Mouse (Mus musculus): ENCODE measurements at regions not wholly inside any gene's neighbourhood (a gene's known extent, or its start where the extent isn't known, plus 50 kb on each side); places are given as distances from the start of the nearest gene placed in this dataset.
A peak's percentile ranks its signal among the peaks of the same experiment; 100 is the strongest.

DNA sequence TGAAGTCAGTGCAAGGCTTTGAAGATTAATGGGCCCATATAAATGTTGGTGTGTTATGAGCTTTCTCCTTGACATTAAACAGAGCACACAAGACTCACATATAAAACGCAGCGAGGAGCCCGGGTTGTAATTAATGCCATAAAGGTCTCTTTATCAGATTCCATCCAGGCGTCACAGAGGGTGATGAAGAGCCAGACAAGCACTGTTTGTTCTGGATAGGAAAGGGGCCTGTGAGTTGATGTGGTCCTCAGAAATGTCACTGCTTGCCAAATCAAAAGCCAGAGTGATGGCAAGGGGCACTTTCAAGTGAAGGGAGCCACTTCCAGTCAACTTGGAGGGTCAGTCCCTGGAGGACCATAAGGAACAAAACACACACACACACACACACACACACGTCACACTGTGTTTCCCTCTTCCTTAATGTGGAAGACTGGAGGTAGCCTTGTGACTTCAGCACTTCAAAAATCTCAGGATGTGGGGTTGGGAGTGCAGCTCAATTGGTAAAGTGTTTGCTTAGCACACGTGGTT lies 142.1 kb downstream of the Psmg1 start:
- H3K36me3 ChIP-seq (replicated peaks; ENCODE audit: control insufficient read depth, insufficient read depth, low read depth, low read length): no peaks in the 10 kb centered on the region
- H3K27me3 ChIP-seq (ENCODE audit: control insufficient read depth, insufficient read depth, low read length): no peaks in the 10 kb centered on the region
- peak; percentile 33 for DNase-seq (ENCODE audit: low spot score)
- H3K27ac ChIP-seq (replicated peaks; ENCODE audit: low read depth, low read length): no peak overlapping the region
- no peaks in the 10 kb centered on the region for H3K9me3 ChIP-seq (replicated peaks; ENCODE audit: control insufficient read depth, low read length)
- no peaks in the 10 kb centered on the region for H3K4me1 ChIP-seq (ENCODE audit: control insufficient read depth, insufficient read depth, low read length)
- 58% methylated on average over 6 of the region's 6 CpGs for WGBS
- ATAC-seq (replicated peaks; ENCODE audit: insufficient number of reproducible peaks, low FRiP score, low TSS enrichment, low read depth): no peak
- H3K9ac ChIP-seq (replicated peaks; ENCODE audit: low read length): no peak overlapping the region
- no peak overlapping the region for H3K4me3 ChIP-seq (ENCODE audit: low read depth, low read length)
- H3K4me2 ChIP-seq (ENCODE audit: low read depth, low read length): no peak overlapping the region

GRCm38 (mm10) chr16:95847765-95848483 lies 142.8 kb downstream of the Psmg1 start:
- peak; percentile 33; the same call in 1 of the 2 replicates for ATAC-seq (replicated peaks; ENCODE audit: insufficient number of reproducible peaks, low FRiP score, low TSS enrichment, low read depth)
- 43% methylated on average over 3 of the region's 3 CpGs for WGBS
- no peaks in the 10 kb centered on the region for H3K27me3 ChIP-seq (ENCODE audit: control insufficient read depth, insufficient read depth, low read length)
- H3K36me3 ChIP-seq (replicated peaks; ENCODE audit: control insufficient read depth, insufficient read depth, low read depth, low read length): no peaks in the 10 kb centered on the region
- H3K9me3 ChIP-seq (replicated peaks; ENCODE audit: control insufficient read depth, low read length): no peaks in the 10 kb centered on the region
- H3K4me2 ChIP-seq (ENCODE audit: low read depth, low read length): no peak overlapping the region
- peak overlapping the region; percentile 54; the same call in 1 of the 2 replicates for H3K27ac ChIP-seq (replicated peaks; ENCODE audit: low read depth, low read length)
- H3K9ac ChIP-seq (replicated peaks; ENCODE audit: low read length): no peak overlapping the region
- no peak overlapping the region for H3K4me3 ChIP-seq (ENCODE audit: low read depth, low read length)
- H3K4me1 ChIP-seq (ENCODE audit: control insufficient read depth, insufficient read depth, low read length): no peaks in the 10 kb centered on the region
- DNase-seq (ENCODE audit: low spot score): peak; percentile 71

DNA sequence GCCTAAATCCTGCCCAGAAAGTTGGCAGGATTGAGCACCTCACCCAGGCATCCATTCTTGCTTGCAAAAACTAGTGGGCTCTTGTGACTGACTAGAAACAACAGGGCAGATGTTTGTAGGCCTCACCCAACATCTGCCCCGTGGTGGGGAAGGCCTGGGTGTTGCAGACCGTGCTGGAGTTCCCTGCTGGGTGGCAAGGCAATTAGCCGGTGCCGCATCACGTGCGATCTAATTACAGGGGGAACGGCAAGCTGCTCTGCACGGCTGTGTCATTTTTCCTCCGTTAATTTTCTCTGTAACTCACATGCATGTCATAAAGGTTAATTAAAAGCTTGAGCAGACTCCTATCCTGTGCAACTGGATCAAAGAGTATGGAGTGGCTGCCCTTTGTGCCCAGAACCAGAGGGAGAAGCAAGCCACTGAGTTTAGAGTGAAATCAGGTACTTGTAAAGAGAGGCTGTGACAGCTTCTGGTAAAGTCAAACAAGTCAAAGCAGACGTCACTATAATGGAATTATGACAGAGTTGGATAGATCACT lies 143.5 kb downstream of the Ets2 start:
- no peak overlapping the region for H3K27ac ChIP-seq (replicated peaks; ENCODE audit: low read depth, low read length)
- DNase-seq (ENCODE audit: low spot score): no peak

DNA sequence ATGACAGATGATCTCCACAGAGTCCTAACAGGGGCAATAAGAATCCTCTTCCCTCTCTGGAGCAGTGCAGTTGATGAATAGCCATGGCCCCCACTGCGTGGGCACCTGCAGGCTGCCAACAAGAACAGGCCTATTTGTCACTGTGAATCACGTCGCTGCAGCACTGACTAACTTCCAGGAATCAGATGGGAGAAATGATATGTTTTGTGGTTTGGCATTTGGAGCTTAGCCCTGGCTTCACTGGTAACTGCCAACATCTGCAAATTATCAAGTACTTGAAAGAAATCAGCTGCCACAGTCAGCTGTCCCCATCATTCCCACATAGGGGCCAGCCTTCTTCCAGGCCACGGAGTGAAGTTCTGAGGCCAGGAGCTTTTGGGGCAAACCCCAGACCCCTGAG lies 142.8 kb downstream of the Ets2 start:
- ATAC-seq (replicated peaks; ENCODE audit: insufficient number of reproducible peaks, low FRiP score, low TSS enrichment, low read depth): no peak

More for the DNA sequence above, 143.5 kb downstream of the Ets2 start:
- no peaks in the 10 kb centered on the region for H3K27me3 ChIP-seq (ENCODE audit: control insufficient read depth, insufficient read depth, low read length)
- H3K36me3 ChIP-seq (replicated peaks; ENCODE audit: control insufficient read depth, insufficient read depth, low read depth, low read length): no peaks in the 10 kb centered on the region
- H3K9me3 ChIP-seq (replicated peaks; ENCODE audit: control insufficient read depth, low read length): no peaks in the 10 kb centered on the region
- H3K4me2 ChIP-seq (ENCODE audit: low read depth, low read length): no peak overlapping the region
- 42% methylated on average over 10 of the region's 10 CpGs for WGBS
- H3K4me1 ChIP-seq (ENCODE audit: control insufficient read depth, insufficient read depth, low read length): no peaks in the 10 kb centered on the region
- H3K4me3 ChIP-seq (ENCODE audit: low read depth, low read length): no peak overlapping the region
- ATAC-seq (replicated peaks; ENCODE audit: insufficient number of reproducible peaks, low FRiP score, low TSS enrichment, low read depth): no peak
- no peak overlapping the region for H3K9ac ChIP-seq (replicated peaks; ENCODE audit: low read length)

GRCm38 (mm10) chr16:95842766-95843165 lies 140.9 kb downstream of the Ets2 start:
- Histone ChIP-seq H3K9me3 (replicated peaks; ENCODE audit: control insufficient read depth, low read length) (no peaks in the 10 kb centered on the region), H3K27ac (replicated peaks; ENCODE audit: low read depth, low read length) (no peak overlapping the region), H3K4me3 (ENCODE audit: low read depth, low read length) (no peak overlapping the region), H3K36me3 (replicated peaks; ENCODE audit: control insufficient read depth, insufficient read depth, low read depth, low read length) (no peaks in the 10 kb centered on the region), H3K27me3 (ENCODE audit: control insufficient read depth, insufficient read depth, low read length) (no peaks in the 10 kb centered on the region), H3K4me1 (ENCODE audit: control insufficient read depth, insufficient read depth, low read length) (no peaks in the 10 kb centered on the region), H3K4me2 (ENCODE audit: low read depth, low read length) (no peak overlapping the region), H3K9ac (replicated peaks; ENCODE audit: low read length) (no peak overlapping the region)
- 92% methylated on average over 3 of the region's 3 CpGs for WGBS
- no peak for DNase-seq (ENCODE audit: low spot score)
- ATAC-seq (replicated peaks; ENCODE audit: insufficient number of reproducible peaks, low FRiP score, low TSS enrichment, low read depth): no peak

More for the DNA sequence above, 142.8 kb downstream of the Ets2 start:
- H3K9me3 ChIP-seq (replicated peaks; ENCODE audit: control insufficient read depth, low read length): no peaks in the 10 kb centered on the region
- peak; percentile 74 for DNase-seq (ENCODE audit: low spot score)
- no peak overlapping the region for H3K27ac ChIP-seq (replicated peaks; ENCODE audit: low read depth, low read length)
- no peaks in the 10 kb centered on the region for H3K36me3 ChIP-seq (replicated peaks; ENCODE audit: control insufficient read depth, insufficient read depth, low read depth, low read length)
- no peaks in the 10 kb centered on the region for H3K27me3 ChIP-seq (ENCODE audit: control insufficient read depth, insufficient read depth, low read length)
- WGBS: 34% methylated on average over 4 of the region's 4 CpGs
- no peaks in the 10 kb centered on the region for H3K4me1 ChIP-seq (ENCODE audit: control insufficient read depth, insufficient read depth, low read length)
- H3K4me2 ChIP-seq (ENCODE audit: low read depth, low read length): no peak overlapping the region
- H3K4me3 ChIP-seq (ENCODE audit: low read depth, low read length): no peak overlapping the region
- no peak overlapping the region for H3K9ac ChIP-seq (replicated peaks; ENCODE audit: low read length)

GRCm38 (mm10) chr16:95839512-95840253 lies 137.8 kb downstream of the Ets2 start:
- Histone ChIP-seq H3K27me3 (ENCODE audit: control insufficient read depth, insufficient read depth, low read length) (no peaks in the 10 kb centered on the region), H3K4me2 (ENCODE audit: low read depth, low read length) (no peak overlapping the region), H3K9ac (replicated peaks; ENCODE audit: low read length) (no peak overlapping the region), H3K4me1 (ENCODE audit: control insufficient read depth, insufficient read depth, low read length) (no peaks in the 10 kb centered on the region), H3K27ac (replicated peaks; ENCODE audit: low read depth, low read length) (no peak overlapping the region), H3K4me3 (ENCODE audit: low read depth, low read length) (no peak overlapping the region), H3K36me3 (replicated peaks; ENCODE audit: control insufficient read depth, insufficient read depth, low read depth, low read length) (no peaks in the 10 kb centered on the region), H3K9me3 (replicated peaks; ENCODE audit: control insufficient read depth, low read length) (no peaks in the 10 kb centered on the region)
- DNase-seq (ENCODE audit: low spot score): no peak
- 80% methylated on average over 5 of the region's 5 CpGs for WGBS
- ATAC-seq (replicated peaks; ENCODE audit: insufficient number of reproducible peaks, low FRiP score, low TSS enrichment, low read depth): no peak

DNA sequence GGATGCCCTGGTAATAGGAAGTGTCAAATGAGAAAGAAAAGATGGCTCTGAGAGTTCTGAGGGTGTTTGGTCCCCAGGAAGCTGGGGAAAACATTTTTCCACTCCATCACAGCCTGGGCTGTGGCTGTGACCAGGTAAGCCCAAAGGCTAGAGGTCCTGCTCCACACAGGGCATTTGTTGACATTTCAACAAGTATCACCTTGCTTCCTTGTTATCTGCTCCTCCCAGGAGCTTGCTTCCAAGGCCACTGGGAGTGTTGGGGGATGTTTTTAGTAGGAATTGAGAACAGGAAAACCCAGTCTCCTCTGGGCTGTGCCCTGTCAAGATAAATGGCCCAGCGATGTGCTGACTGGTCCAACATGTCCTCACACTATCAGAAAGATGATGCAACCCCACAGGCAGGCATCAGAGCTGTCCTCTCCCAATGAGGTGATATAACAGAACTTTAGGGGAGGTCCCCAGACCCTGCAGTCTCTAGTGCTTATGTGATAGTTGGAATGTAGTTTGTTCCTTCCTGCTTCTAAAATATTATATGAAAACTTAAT lies 137.1 kb downstream of the Ets2 start:
- no peak for ATAC-seq (replicated peaks; ENCODE audit: insufficient number of reproducible peaks, low FRiP score, low TSS enrichment, low read depth)
- no peaks in the 10 kb centered on the region for H3K9me3 ChIP-seq (replicated peaks; ENCODE audit: control insufficient read depth, low read length)
- no peak overlapping the region for H3K9ac ChIP-seq (replicated peaks; ENCODE audit: low read length)
- H3K4me1 ChIP-seq (ENCODE audit: control insufficient read depth, insufficient read depth, low read length): no peaks in the 10 kb centered on the region
- DNase-seq (ENCODE audit: low spot score): no peak
- 72% methylated on average over 1 of the region's 1 CpGs for WGBS
- H3K27ac ChIP-seq (replicated peaks; ENCODE audit: low read depth, low read length): no peak overlapping the region
- no peaks in the 10 kb centered on the region for H3K27me3 ChIP-seq (ENCODE audit: control insufficient read depth, insufficient read depth, low read length)
- no peak overlapping the region for H3K4me2 ChIP-seq (ENCODE audit: low read depth, low read length)
- no peak overlapping the region for H3K4me3 ChIP-seq (ENCODE audit: low read depth, low read length)
- no peaks in the 10 kb centered on the region for H3K36me3 ChIP-seq (replicated peaks; ENCODE audit: control insufficient read depth, insufficient read depth, low read depth, low read length)
